Mouse (Mus musculus) lung, adult 2 months (tissue): ENCODE data around the gene Flnb.

Experiments
- CTCF ChIP-seq: fragments of 200-500 bp; IDR thresholded peaks from 2 replicates; pipeline ENCODE4 v1.5.1; 2011; ENCODE audit warnings: mild to moderate bottlenecking, low read length, control low read depth; ENCODE audit not compliant: insufficient read depth
- POLR2A ChIP-seq: fragments of 200-500 bp; IDR thresholded peaks from 2 replicates; pipeline ENCODE4 v1.6.1; 2011; ENCODE audit warnings: low read depth, mild to moderate bottlenecking, control low read depth, low read length, borderline replicate concordance; ENCODE audit errors: extremely low read depth

GRCm38 (mm10) chr14:7831770-7832439 is 14.1 kb downstream of the Flnb start:
- no peak for TF ChIP-seq CTCF
- TF ChIP-seq POLR2A: no peak
